Mouse (Mus musculus): ENCODE data around the gene Sdccag8. TPM values are rescaled to one million over a fixed set of nuclear protein-coding genes. Genes with fewer than 3 reads are reported as not detected.
A peak's percentile ranks its signal among the peaks of the same experiment; 100 is the strongest.

Gene Sdccag8
- total RNA-seq, 1 experiment from 2014 or later: 49.2 TPM

GRCm38 (mm10) chr1:176861981-176862644, 47.7 kb downstream of the Sdccag8 start:
- ATAC-seq (ENCODE audit: extremely low read depth, insufficient number of reproducible peaks, low FRiP score, poor library complexity, severe bottlenecking): peak; percentile 84

GRCm38 (mm10) chr1:176870501-176870900, 56.0 kb downstream of the Sdccag8 start:
- ATAC-seq (ENCODE audit: extremely low read depth, insufficient number of reproducible peaks, low FRiP score, poor library complexity, severe bottlenecking): no peak

- no peak for ATAC-seq (ENCODE audit: extremely low read depth, insufficient number of reproducible peaks, low FRiP score, poor library complexity, severe bottlenecking)
Observed at GRCm38 (mm10) chr1:176871975-176872374, 57.5 kb downstream of the Sdccag8 start.

GRCm38 (mm10) chr1:176873463-176873862, 59.0 kb downstream of the Sdccag8 start:
- no peak for ATAC-seq (ENCODE audit: extremely low read depth, insufficient number of reproducible peaks, low FRiP score, poor library complexity, severe bottlenecking)

GRCm38 (mm10) chr1:176874155-176874554, 59.7 kb downstream of the Sdccag8 start:
- no peak for ATAC-seq (ENCODE audit: extremely low read depth, insufficient number of reproducible peaks, low FRiP score, poor library complexity, severe bottlenecking)

GRCm38 (mm10) chr1:176877756-176878155, 63.3 kb downstream of the Sdccag8 start:
- ATAC-seq (ENCODE audit: extremely low read depth, insufficient number of reproducible peaks, low FRiP score, poor library complexity, severe bottlenecking): peak; percentile 77

GRCm38 (mm10) chr1:176879005-176879404, 64.5 kb downstream of the Sdccag8 start:
- ATAC-seq (ENCODE audit: extremely low read depth, insufficient number of reproducible peaks, low FRiP score, poor library complexity, severe bottlenecking): no peak

- no peak for ATAC-seq (ENCODE audit: extremely low read depth, insufficient number of reproducible peaks, low FRiP score, poor library complexity, severe bottlenecking)
Observed at GRCm38 (mm10) chr1:176879614-176880013, 65.2 kb downstream of the Sdccag8 start.

GRCm38 (mm10) chr1:176880101-176880500, 65.6 kb downstream of the Sdccag8 start:
- ATAC-seq (ENCODE audit: extremely low read depth, insufficient number of reproducible peaks, low FRiP score, poor library complexity, severe bottlenecking): no peak

GRCm38 (mm10) chr1:176880943-176881342, 66.5 kb downstream of the Sdccag8 start:
- ATAC-seq (ENCODE audit: extremely low read depth, insufficient number of reproducible peaks, low FRiP score, poor library complexity, severe bottlenecking): no peak

GRCm38 (mm10) chr1:176885207-176885933, 70.9 kb downstream of the Sdccag8 start:
- no peak for ATAC-seq (ENCODE audit: extremely low read depth, insufficient number of reproducible peaks, low FRiP score, poor library complexity, severe bottlenecking)

GRCm38 (mm10) chr1:176886002-176886401, 71.5 kb downstream of the Sdccag8 start:
- ATAC-seq (ENCODE audit: extremely low read depth, insufficient number of reproducible peaks, low FRiP score, poor library complexity, severe bottlenecking): no peak

- ATAC-seq (ENCODE audit: extremely low read depth, insufficient number of reproducible peaks, low FRiP score, poor library complexity, severe bottlenecking): no peak
Observed at GRCm38 (mm10) chr1:176903741-176904140, 89.3 kb downstream of the Sdccag8 start.

- no peak for ATAC-seq (ENCODE audit: extremely low read depth, insufficient number of reproducible peaks, low FRiP score, poor library complexity, severe bottlenecking)
Observed at GRCm38 (mm10) chr1:176915946-176916345, 101.5 kb downstream of the Sdccag8 start.

GRCm38 (mm10) chr1:176919486-176919885, 105.0 kb downstream of the Sdccag8 start:
- ATAC-seq (ENCODE audit: extremely low read depth, insufficient number of reproducible peaks, low FRiP score, poor library complexity, severe bottlenecking): no peak

GRCm38 (mm10) chr1:176922842-176923241, 108.4 kb downstream of the Sdccag8 start:
- no peak for ATAC-seq (ENCODE audit: extremely low read depth, insufficient number of reproducible peaks, low FRiP score, poor library complexity, severe bottlenecking)

GRCm38 (mm10) chr1:176926009-176926408, 111.5 kb downstream of the Sdccag8 start:
- ATAC-seq (ENCODE audit: extremely low read depth, insufficient number of reproducible peaks, low FRiP score, poor library complexity, severe bottlenecking): no peak

- no peak for ATAC-seq (ENCODE audit: extremely low read depth, insufficient number of reproducible peaks, low FRiP score, poor library complexity, severe bottlenecking)
Observed at GRCm38 (mm10) chr1:176927312-176927711, 112.9 kb downstream of the Sdccag8 start.

- ATAC-seq (ENCODE audit: extremely low read depth, insufficient number of reproducible peaks, low FRiP score, poor library complexity, severe bottlenecking): no peak
Observed at GRCm38 (mm10) chr1:176929710-176930109, 115.2 kb downstream of the Sdccag8 start.

GRCm38 (mm10) chr1:176930574-176930973, 116.1 kb downstream of the Sdccag8 start:
- ATAC-seq (ENCODE audit: extremely low read depth, insufficient number of reproducible peaks, low FRiP score, poor library complexity, severe bottlenecking): no peak

Data from neutrophil, adult 5-6 weeks (primary cell).